Mouse (Mus musculus) frontal cortex, adult 2 months (tissue): Measurements from ENCODE around the gene Sp140. TPM values are rescaled to one million over a fixed set of nuclear protein-coding genes. Genes with fewer than 3 reads are reported as not detected.
"Not testable (repeated sequence)": the region's sequence is repeated elsewhere in the genome, so short reads cannot be mapped to it uniquely, and the experiment has no call there.

Experiments used
- DNase-seq, 2 experiments: peaks; one replicate each; pipeline ENCODE4 v3.0.0; 2022; ENCODE audit warnings: low spot score in 1 of 2; ENCODE audit errors: extremely low spot score in 1 of 2
- polyA plus RNA-seq: library from polyadenylated mRNA; depleted of rRNA; stranded (reverse); fragments of >200 nt; gene quantifications from 2 replicates; pipeline ENCODE4 v1.2.3, GENCODE M21; 2012; rRNA removed

The Sp140 gene
- 1.1 and 1.8 TPM in 2 replicates for polyA plus RNA-seq

GRCm38 (mm10) chr1:85600078-85600477, at the start of gene Sp140:
TSS of gene Sp140 (plus strand) at chr1:85600378.
- DNase-seq: not testable (repeated sequence)

GRCm38 (mm10) chr1:85555261-85555660, 44.9 kb upstream of the Sp140 start:
- peak in 1 of 2 experiments; percentile 6 for DNase-seq

GRCm38 (mm10) chr1:85573554-85573953, 26.6 kb upstream of the Sp140 start:
- DNase-seq: not testable (repeated sequence)

- DNase-seq: not testable (repeated sequence)
These were observed 24.8 kb upstream of the Sp140 start, which contains the start of gene G530012D18Rik for GRCm38 (mm10) chr1:85575376-85575775. TSS of gene G530012D18Rik (plus strand) at chr1:85575676.

GRCm38 (mm10) chr1:85578372-85579010, 21.7 kb upstream of the Sp140 start:
- DNase-seq: not testable (repeated sequence)

- DNase-seq: not testable (repeated sequence)
These were observed 20.7 kb upstream of the Sp140 start for GRCm38 (mm10) chr1:85579199-85580147.

- not testable (repeated sequence) for DNase-seq
These were observed 20.0 kb upstream of the Sp140 start for GRCm38 (mm10) chr1:85580148-85580534.

- not testable (repeated sequence) for DNase-seq
These were observed 19.6 kb upstream of the Sp140 start for GRCm38 (mm10) chr1:85580578-85580977.

- not testable (repeated sequence) for DNase-seq
These were observed 18.7 kb upstream of the Sp140 start for GRCm38 (mm10) chr1:85581518-85581917.

GRCm38 (mm10) chr1:85588697-85589096, 11.5 kb upstream of the Sp140 start:
- not testable (repeated sequence) for DNase-seq

- DNase-seq: not testable (repeated sequence)
These were observed 7.7 kb upstream of the Sp140 start for GRCm38 (mm10) chr1:85592526-85592925.

- not testable (repeated sequence) for DNase-seq
These were observed 1.7 kb upstream of the Sp140 start, which contains the start of gene Sp110 for GRCm38 (mm10) chr1:85598271-85599012. TSS of gene Sp110 (minus strand) at chr1:85598817.

GRCm38 (mm10) chr1:85600794-85601193, 616 bp downstream of the Sp140 start:
- DNase-seq: not testable (repeated sequence)

- not testable (repeated sequence) for DNase-seq
These were observed 4.2 kb downstream of the Sp140 start for GRCm38 (mm10) chr1:85604341-85604740.

GRCm38 (mm10) chr1:85608361-85608760, 8.2 kb downstream of the Sp140 start:
- DNase-seq: not testable (repeated sequence)

GRCm38 (mm10) chr1:85610581-85610980, 10.4 kb downstream of the Sp140 start:
- DNase-seq: not testable (repeated sequence)

GRCm38 (mm10) chr1:85615096-85615495, 14.9 kb downstream of the Sp140 start:
- DNase-seq: not testable (repeated sequence)

GRCm38 (mm10) chr1:85615819-85616218, 15.6 kb downstream of the Sp140 start:
- DNase-seq: not testable (repeated sequence)

- not testable (repeated sequence) for DNase-seq
These were observed 17.0 kb downstream of the Sp140 start for GRCm38 (mm10) chr1:85617161-85617560.

GRCm38 (mm10) chr1:85618689-85619088, 18.5 kb downstream of the Sp140 start:
- DNase-seq: not testable (repeated sequence)
